Comparison of ENCODE assay signal across 8 mouse cellular contexts in the genomic region with DNA sequence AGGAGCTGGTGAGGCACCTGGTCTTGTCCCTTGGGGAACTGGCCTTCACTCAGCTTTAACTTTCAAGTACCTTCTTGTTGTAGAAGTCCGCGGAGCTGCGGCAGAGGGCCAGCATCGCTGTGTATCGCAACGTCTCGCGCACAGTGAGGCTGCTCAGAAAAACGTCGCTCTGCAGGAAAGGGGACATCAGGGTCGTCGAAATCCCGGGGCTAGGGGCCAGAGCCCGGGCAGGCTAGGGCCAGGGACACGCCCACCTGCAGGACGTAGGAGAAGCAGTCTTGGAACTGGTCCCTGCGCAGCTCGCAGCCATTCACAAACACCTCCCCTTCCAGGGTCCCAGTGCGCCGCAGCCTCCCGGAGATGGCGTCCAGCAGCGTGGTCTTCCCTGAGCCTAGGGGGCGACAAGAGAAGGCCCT. TPM values are rescaled to one million over a fixed set of nuclear protein-coding genes. Genes with fewer than 3 reads are reported as not detected.
DNase-seq lines count a peak whose midpoint lies in the region; ATAC-seq lines count a peak whose summit lies in the region.

TSS of gene Abcg8 (plus strand) at position 352 of the 416 bp plus-strand sequence.

- H3K9ac ChIP-seq in liver, embryonic 13.5 days, result no peak within 1 kb of the TSS
- H3K9ac ChIP-seq in neural tube, embryonic 12.5 days, result peak within 1 kb of the TSS; percentile 30; the same call in 1 of the 2 replicates

- H3K9me3 ChIP-seq in hindbrain, embryonic 10.5 days, result no peaks in the 10 kb centered on the region
- H3K9me3 ChIP-seq in liver, embryonic 13.5 days (replicated peaks), result no peaks in the 10 kb centered on the region
- no peaks in the 10 kb centered on the region for H3K9me3 ChIP-seq in neural tube, embryonic 12.5 days

- H3K36me3 ChIP-seq in hindbrain, embryonic 10.5 days, result no peaks in the 10 kb centered on the region
- H3K36me3 ChIP-seq in liver, embryonic 13.5 days, result no peaks in the 10 kb centered on the region
- H3K36me3 ChIP-seq in neural tube, embryonic 12.5 days, result no peaks in the 10 kb centered on the region

- peaks cover 20% of the 10 kb centered on the region for H3K4me1 ChIP-seq in hindbrain, embryonic 10.5 days (replicated peaks)
- no peaks in the 10 kb centered on the region for H3K4me1 ChIP-seq in liver, embryonic 13.5 days (replicated peaks)
- H3K4me1 ChIP-seq in neural tube, embryonic 12.5 days, result peaks cover 7% of the 10 kb centered on the region; the same call in 1 of the 2 replicates

- peak within 1 kb of the TSS; percentile 8 for H3K27ac ChIP-seq in hindbrain, embryonic 10.5 days
- no peak within 1 kb of the TSS for H3K27ac ChIP-seq in liver, embryonic 13.5 days
- H3K27ac ChIP-seq in neural tube, embryonic 12.5 days, result no peak within 1 kb of the TSS

- H3K27me3 ChIP-seq in hindbrain, embryonic 10.5 days (ENCODE audit: insufficient read depth, poor library complexity, severe bottlenecking), result peaks cover 13% of the 10 kb centered on the region
- peaks cover 40% of the 10 kb centered on the region for H3K27me3 ChIP-seq in liver, embryonic 13.5 days
- peaks cover 11% of the 10 kb centered on the region; the same call in 1 of the 2 replicates for H3K27me3 ChIP-seq in neural tube, embryonic 12.5 days (replicated peaks)

- peak within 1 kb of the TSS; percentile 57 for H3K4me2 ChIP-seq in liver, embryonic 13.5 days
- H3K4me2 ChIP-seq in neural tube, embryonic 12.5 days (replicated peaks), result peak within 1 kb of the TSS; percentile 64

- H3K4me3 ChIP-seq in hindbrain, embryonic 10.5 days, result peak within 1 kb of the TSS; percentile 46
- peak within 1 kb of the TSS; percentile 27 for H3K4me3 ChIP-seq in liver, embryonic 13.5 days (replicated peaks)
- peak within 1 kb of the TSS; percentile 32 for H3K4me3 ChIP-seq in neural tube, embryonic 12.5 days

- 2% methylated on average over 24 of the region's 24 CpGs for WGBS in hindbrain, embryonic 10.5 days
- WGBS in liver, embryonic 13.5 days (ENCODE audit: insufficient replicate concordance), result 2% methylated on average over 24 of the region's 24 CpGs
- WGBS in neural tube, embryonic 12.5 days, result 3% methylated on average over 24 of the region's 24 CpGs

- DNase-seq in kidney, adult 18-20 months, result peak; percentile 30
- DNase-seq in kidney, adult 8-10 months, result no peak
- peak; percentile 70 for DNase-seq in embryo, embryonic 9.5 days (ENCODE audit: extremely low spot score)
- DNase-seq in hindbrain, embryonic 10.5 days (ENCODE audit: low spot score), result peak; percentile 44
- DNase-seq in liver, embryonic 13.5 days, result no peak
- no peak for DNase-seq in cerebellum, adult 18-20 months

- ATAC-seq in liver, embryonic 13.5 days (ENCODE audit: low read depth), result no peak
- peak; percentile 48; the same call in 1 of the 2 replicates for ATAC-seq in neural tube, embryonic 12.5 days (ENCODE audit: low FRiP score, low read depth)
- ATAC-seq in erythroblast, adult 5-6 weeks (replicated peaks; ENCODE audit: low FRiP score, poor library complexity, severe bottlenecking), result no peak

RNA-seq across cellular contexts. Expression of gene Abcg8, which starts in this region (rescaled TPM):
- polyA plus RNA-seq in hindbrain, embryonic 10.5 days (2016; fragmentation: Nextera tagmentation; extraction: Ambion mirVana), result 0.10 and 0.15 TPM in 2 replicates
- polyA plus RNA-seq in liver, embryonic 13.5 days (2015; fragmentation: Nextera tagmentation; extraction: Ambion mirVana), result 0.40 and 0.44 TPM in 2 replicates
- not detected in 2 replicates for polyA plus RNA-seq in neural tube, embryonic 12.5 days (2016; fragmentation: Nextera tagmentation; extraction: Ambion mirVana)
- total RNA-seq in erythroblast, adult 5-6 weeks (2015; ENCODE audit: low replicate concordance), result not detected in 2 replicates
- not detected in 2 replicates for total RNA-seq in erythroblast, adult 5-6 weeks (2017; ENCODE audit: low replicate concordance)

Comparison
In these comparisons a context has a peak if more than half of its experiments do, and no peak if none do; other contexts are left out.
1. DNase-seq: peak in kidney, adult 18-20 months (single experiment) and embryo, embryonic 9.5 days (single experiment); none in kidney, adult 8-10 months (0 of 2), liver, embryonic 13.5 days (single experiment) and cerebellum, adult 18-20 months (0 of 2).
2. Peak in DNase-seq, H3K4me3 ChIP-seq and H3K27ac ChIP-seq in hindbrain, embryonic 10.5 days; RNA of the gene not detected or under 1 TPM.
3. Peak in ATAC-seq, H3K4me3 ChIP-seq, H3K9ac ChIP-seq and H3K4me2 ChIP-seq in neural tube, embryonic 12.5 days; RNA of the gene not detected or under 1 TPM.
4. Peak in every context shown above with its lines, with median percentiles within 50 percentile points of each other: H3K4me3 ChIP-seq.